Mouse (Mus musculus) cortical plate, adult 2 months (tissue): ENCODE measurements around the gene Ccdc144b.

Experiments
- CTCF ChIP-seq: fragments of 200-500 bp; IDR thresholded peaks from 2 replicates; pipeline ENCODE4 v1.5.1; 2011; ENCODE audit warnings: mild to moderate bottlenecking, control low read depth, low read length; ENCODE audit not compliant: insufficient read depth; ENCODE audit errors: extremely low read depth
- POLR2A ChIP-seq: fragments of 200-500 bp; IDR thresholded peaks from 2 replicates; pipeline ENCODE4 v1.6.1; 2011; ENCODE audit warnings: mild to moderate bottlenecking, low read length, control low read depth; ENCODE audit not compliant: insufficient read depth; ENCODE audit errors: extremely low read depth

GRCm38 (mm10) chr3:36065843-36066651, 12.7 kb upstream of the Ccdc144b start, which contains the start of gene Acad9:
- TF ChIP-seq POLR2A (peak; percentile 77), CTCF (no peak)
